ENCODE assay signal across 26 mouse cellular contexts in the genomic region with DNA sequence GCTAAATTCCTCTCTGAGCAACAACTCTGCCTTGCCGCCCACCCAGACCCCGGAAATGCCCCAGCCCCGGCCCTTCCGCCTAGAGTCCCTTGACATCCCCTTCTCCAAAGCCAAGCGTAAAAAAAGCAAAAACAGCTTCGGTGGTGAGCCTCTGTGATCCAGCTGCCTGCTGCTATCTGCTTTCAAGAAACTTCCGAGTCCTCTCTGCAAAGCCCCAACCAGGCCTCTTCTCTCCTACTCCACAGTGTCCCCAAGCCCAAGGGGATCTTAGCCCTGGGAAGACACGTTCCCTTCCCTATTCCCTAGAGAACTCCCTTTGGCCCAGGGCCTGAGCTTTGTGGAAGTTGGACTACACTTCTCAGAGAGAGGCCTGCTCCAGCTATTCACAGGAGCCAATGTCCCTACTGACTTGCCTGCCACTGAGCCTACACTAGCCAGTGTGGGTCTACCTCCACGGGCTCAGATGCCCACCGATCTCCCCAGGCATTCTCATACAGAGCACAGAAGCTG. TPM values are rescaled to one million over a fixed set of nuclear protein-coding genes. Genes with fewer than 3 reads are reported as not detected.
DNase-seq lines count a peak whose midpoint lies in the region; ATAC-seq lines count a peak whose summit lies in the region.
"Had no signal": no experiment of that assay in that cellular context is flagged by ENCODE, and none has a peak within 500 bp of the region (broad histone marks: within the 10 kb centered on the region; RNA-seq: fewer than 3 reads in every experiment).

No protein-coding gene starts in this region.

- intact Hi-C loops in heart, postnatal 36 days (cut with DNase I) = loop anchor here (10.0 kb wide), 1 partner anchor 307 kb away; a partner anchor contains a TSS
- intact Hi-C loops in heart, postnatal 10 days (cut with DNase I) = no loop called here

- WGBS in heart, embryonic 12.5 days = 78% methylated on average over 10 of the region's 10 CpGs
- WGBS in limb, embryonic 10.5 days = 89% methylated on average over 10 of the region's 10 CpGs

- H3K4me1 ChIP-seq in heart, embryonic 12.5 days (replicated peaks) = peaks cover 18% of the 10 kb centered on the region
- peaks cover 20% of the 10 kb centered on the region for H3K4me1 ChIP-seq in limb, embryonic 10.5 days

- ATAC-seq in heart, embryonic 12.5 days (ENCODE audit: insufficient number of reproducible peaks, low FRiP score) = no peak
- ATAC-seq: activated CD4-positive, CD25-positive, alpha-beta regulatory T cell, adult 4 months; forebrain, embryonic 15.5 days; intestine, postnatal 0 days had no signal

- H3K4me3 ChIP-seq in heart, embryonic 12.5 days = no peak overlapping the region
- no peak overlapping the region for H3K4me3 ChIP-seq in limb, embryonic 10.5 days
- H3K4me3 ChIP-seq: embryonic facial prominence, embryonic 10.5 days; embryonic facial prominence, embryonic 13.5 days; erythroblast, embryonic 14.5 days; forebrain, embryonic 12.5 days; forebrain, embryonic 15.5 days; heart, embryonic 13.5 days; hindbrain, embryonic 12.5 days; hindbrain, embryonic 15.5 days had no signal

- no peaks in the 10 kb centered on the region for H3K36me3 ChIP-seq in heart, embryonic 12.5 days
- 0 out of 2 replicates have a peak, but pooled peaks cover under 1% of the 10 kb centered on the region for H3K36me3 ChIP-seq in limb, embryonic 10.5 days
- H3K36me3 ChIP-seq: embryonic facial prominence, embryonic 13.5 days; forebrain, embryonic 12.5 days; forebrain, embryonic 15.5 days; heart, embryonic 13.5 days; hindbrain, embryonic 12.5 days; hindbrain, embryonic 15.5 days had no signal

- H3K9ac ChIP-seq in heart, embryonic 12.5 days = no peak overlapping the region
- H3K9ac ChIP-seq: embryonic facial prominence, embryonic 13.5 days; forebrain, embryonic 12.5 days; forebrain, embryonic 15.5 days; heart, embryonic 13.5 days; hindbrain, embryonic 12.5 days; hindbrain, embryonic 15.5 days had no signal

- H3K27me3 ChIP-seq in heart, embryonic 12.5 days (replicated peaks) = no peaks in the 10 kb centered on the region
- H3K27me3 ChIP-seq in limb, embryonic 10.5 days (ENCODE audit: low read depth, poor library complexity, severe bottlenecking) = no peaks in the 10 kb centered on the region
- H3K27me3 ChIP-seq: embryonic facial prominence, embryonic 13.5 days; forebrain, embryonic 12.5 days; forebrain, embryonic 15.5 days; hindbrain, embryonic 12.5 days; hindbrain, embryonic 15.5 days had no signal

- H3K4me2 ChIP-seq in heart, embryonic 12.5 days = no peak overlapping the region
- H3K4me2 ChIP-seq: embryonic facial prominence, embryonic 13.5 days; forebrain, embryonic 12.5 days; forebrain, embryonic 15.5 days; heart, embryonic 13.5 days; hindbrain, embryonic 12.5 days; hindbrain, embryonic 15.5 days had no signal

- peak; percentile 16 for DNase-seq in cerebellum, adult 9-10 months
- DNase-seq in cerebellum, postnatal 4 days (ENCODE audit: low spot score in 2 of 2) = no peak
- DNase-seq in heart, adult 18-20 months = peak; percentile 51 to 60
- no peak for DNase-seq in heart, postnatal 36 days
- peak; percentile 45 to 49 for DNase-seq in heart, postnatal 10 days
- DNase-seq in limb, embryonic 10.5 days (ENCODE audit: low spot score) = no peak
- DNase-seq: adrenal gland, postnatal 10 days; adrenal gland, postnatal 36 days; cerebellum, adult 18-20 months; cerebellum, adult 9-11 months; cerebellum, postnatal 25 days; embryo, embryonic 11 days; gastrocnemius, postnatal 25 days; kidney, adult 2 months had no signal

- no peak overlapping the region for H3K27ac ChIP-seq in heart, embryonic 12.5 days (ENCODE audit: poor library complexity, severe bottlenecking)
- H3K27ac ChIP-seq in limb, embryonic 10.5 days = no peak overlapping the region
- H3K27ac ChIP-seq: embryonic facial prominence, embryonic 10.5 days; embryonic facial prominence, embryonic 13.5 days; forebrain, embryonic 12.5 days; forebrain, embryonic 15.5 days; heart, embryonic 13.5 days; hindbrain, embryonic 12.5 days; hindbrain, embryonic 15.5 days had no signal

- peaks cover 4% of the 10 kb centered on the region; the same call in 1 of the 2 replicates for H3K9me3 ChIP-seq in heart, embryonic 12.5 days (replicated peaks)
- no peaks in the 10 kb centered on the region for H3K9me3 ChIP-seq in limb, embryonic 10.5 days (replicated peaks)
- H3K9me3 ChIP-seq: embryonic facial prominence, embryonic 10.5 days; embryonic facial prominence, embryonic 13.5 days; forebrain, embryonic 15.5 days; heart, embryonic 13.5 days; hindbrain, embryonic 12.5 days; hindbrain, embryonic 15.5 days had no signal

RNA-seq across cellular contexts. Expression of a gene that starts 3.2 kb away (rescaled TPM):
- total RNA-seq in heart, adult 18-20 months (2021) = 10 to 100 TPM; 58.2 to 61.6 TPM
- 10 to 100 TPM; 63.7 to 64.2 TPM for total RNA-seq in heart, postnatal 36 days (2021)
- total RNA-seq in heart, postnatal 10 days (2021) = 10 to 100 TPM; 87.3 to 89.2 TPM
- 316 and 318 TPM in 2 replicates for polyA plus RNA-seq in heart, embryonic 12.5 days (2016; fragmentation: Nextera tagmentation; extraction: Ambion mirVana)
- polyA plus RNA-seq in limb, embryonic 10.5 days (2016; fragmentation: Nextera tagmentation; extraction: Ambion mirVana) = 311 and 314 TPM in 2 replicates

RNA-seq across cellular contexts. Expression of a gene that starts 24.8 kb away (rescaled TPM):
- 100 to 1,000 TPM; 720 to 812 TPM for total RNA-seq in heart, adult 18-20 months (2021)
- 100 to 1,000 TPM; 629 to 755 TPM for total RNA-seq in heart, postnatal 36 days (2021)
- 100 to 1,000 TPM; 272 to 301 TPM for total RNA-seq in heart, postnatal 10 days (2021)
- 72.6 and 78.6 TPM in 2 replicates for polyA plus RNA-seq in heart, embryonic 12.5 days (2016; fragmentation: Nextera tagmentation; extraction: Ambion mirVana)
- polyA plus RNA-seq in limb, embryonic 10.5 days (2016; fragmentation: Nextera tagmentation; extraction: Ambion mirVana) = 23.9 and 32.8 TPM in 2 replicates

RNA-seq across cellular contexts. Expression of a gene that starts 51.1 kb away (rescaled TPM):
- under 1 TPM; 0.17 to 0.26 TPM for total RNA-seq in heart, adult 18-20 months (2021)
- total RNA-seq in heart, postnatal 36 days (2021) = under 1 TPM in 1 of 2 experiments, not detected in 1; 0.08 TPM
- under 1 TPM in 1 of 2 experiments, not detected in 1; 0.17 TPM for total RNA-seq in heart, postnatal 10 days (2021)
- polyA plus RNA-seq in heart, embryonic 12.5 days (2016; fragmentation: Nextera tagmentation; extraction: Ambion mirVana) = 0.44 and 0.52 TPM in 2 replicates
- 0.20 and 0.99 TPM in 2 replicates for polyA plus RNA-seq in limb, embryonic 10.5 days (2016; fragmentation: Nextera tagmentation; extraction: Ambion mirVana)
- total RNA-seq: gastrocnemius, adult 18-20 months; gastrocnemius, postnatal 25 days had no signal
- polyA plus RNA-seq: activated CD4-positive, CD25-positive, alpha-beta regulatory T cell, adult 4 months had no signal

RNA-seq across cellular contexts. Expression of a gene that starts 51.1 kb away (rescaled TPM):
- total RNA-seq in heart, adult 18-20 months (2021) = not detected
- not detected for total RNA-seq in heart, postnatal 36 days (2021)
- under 1 TPM; 0.17 TPM for total RNA-seq in heart, postnatal 10 days (2021)
- 0.31 and 0.41 TPM in 2 replicates for polyA plus RNA-seq in heart, embryonic 12.5 days (2016; fragmentation: Nextera tagmentation; extraction: Ambion mirVana)
- polyA plus RNA-seq in limb, embryonic 10.5 days (2016; fragmentation: Nextera tagmentation; extraction: Ambion mirVana) = 2.0 and 3.5 TPM in 2 replicates

Comparison
In these comparisons a context has a peak if more than half of its experiments do, and no peak if none do; other contexts are left out.
1. DNase-seq: peak in cerebellum, adult 9-10 months (single experiment), heart, adult 18-20 months (2 of 2) and heart, postnatal 10 days (2 of 2); none in cerebellum, postnatal 4 days (0 of 2), heart, postnatal 36 days (0 of 2) and limb, embryonic 10.5 days (single experiment).